Mouse (Mus musculus): ENCODE data around the gene Nfe2. TPM values are rescaled to one million over a fixed set of nuclear protein-coding genes. Genes with fewer than 3 reads are reported as not detected.

Nfe2 gene
- polyA plus RNA-seq, 1 experiment = 0.28 TPM

DNA sequence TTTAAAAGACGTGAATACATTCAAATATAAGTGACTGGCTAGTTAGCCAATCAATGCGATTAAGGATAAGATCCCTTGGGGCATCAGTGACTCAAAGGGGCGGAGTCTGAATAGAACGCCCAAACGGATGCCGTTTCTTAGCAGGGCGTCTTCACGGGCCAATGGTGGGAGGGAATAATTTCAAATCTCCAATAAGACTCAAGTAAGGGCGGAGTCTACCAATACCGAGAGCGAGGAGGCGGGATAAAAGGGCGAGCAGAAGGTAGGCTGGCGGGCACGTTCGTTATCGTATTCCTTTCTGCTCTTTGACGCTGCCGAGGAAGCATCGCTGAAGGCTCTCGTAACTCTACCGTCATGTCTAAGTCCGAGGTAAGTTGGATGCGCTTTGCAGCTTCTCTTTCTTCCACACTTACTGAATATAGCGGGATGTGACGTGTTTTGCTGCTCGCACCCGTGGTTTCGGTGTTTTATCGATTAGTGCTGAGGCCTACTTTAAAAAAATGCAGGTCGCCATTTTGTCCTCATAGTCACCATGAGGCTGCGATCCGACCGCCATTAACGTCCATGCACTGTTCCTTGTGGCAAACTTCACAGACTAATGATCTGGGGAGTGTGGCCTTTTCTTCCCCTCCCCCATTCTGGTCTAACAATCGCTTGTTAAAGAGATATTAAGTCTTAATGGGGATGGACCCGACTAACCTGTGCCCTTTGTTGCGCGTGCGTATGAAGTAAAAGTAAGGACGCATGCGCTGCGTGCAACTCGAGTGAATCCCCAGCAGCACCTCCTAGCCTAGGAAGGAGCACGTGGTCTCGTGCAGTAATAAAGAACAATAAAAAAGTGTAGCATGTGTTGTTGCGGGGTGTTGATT lies 17.8 kb downstream of the Nfe2 start, which contains the start of gene Hnrnpa1:
Gene Hnrnpa1 (plus strand): TSS at position 273 of the 869 bp plus-strand sequence.
- no peaks in the 10 kb centered on the region for H3K27me3 ChIP-seq (ENCODE audit: control insufficient read depth, insufficient read depth, low read length)
- TF ChIP-seq CTCF (IDR thresholded peaks at IDR 0.05; ENCODE audit: borderline replicate concordance, insufficient read depth, low read depth, low read length) (no peak), POLR2A (IDR thresholded peaks at IDR 0.05; ENCODE audit: borderline replicate concordance, insufficient read depth, low read length) (peak; percentile 94; the same call in 1 of the 2 replicates)
- H3K4me3 ChIP-seq (replicated peaks; ENCODE audit: insufficient read depth, low read depth, low read length) = peak within 1 kb of the TSS; percentile 90
- under 1% methylated on average over 47 of the region's 47 CpGs for WGBS
- no peaks in the 10 kb centered on the region for H3K4me1 ChIP-seq (ENCODE audit: control insufficient read depth, insufficient read depth, low read length)
- peak; percentile 91 to 98 for DNase-seq
- H3K27ac ChIP-seq (ENCODE audit: insufficient read depth, low read length) = peak within 1 kb of the TSS; percentile 71

DNA sequence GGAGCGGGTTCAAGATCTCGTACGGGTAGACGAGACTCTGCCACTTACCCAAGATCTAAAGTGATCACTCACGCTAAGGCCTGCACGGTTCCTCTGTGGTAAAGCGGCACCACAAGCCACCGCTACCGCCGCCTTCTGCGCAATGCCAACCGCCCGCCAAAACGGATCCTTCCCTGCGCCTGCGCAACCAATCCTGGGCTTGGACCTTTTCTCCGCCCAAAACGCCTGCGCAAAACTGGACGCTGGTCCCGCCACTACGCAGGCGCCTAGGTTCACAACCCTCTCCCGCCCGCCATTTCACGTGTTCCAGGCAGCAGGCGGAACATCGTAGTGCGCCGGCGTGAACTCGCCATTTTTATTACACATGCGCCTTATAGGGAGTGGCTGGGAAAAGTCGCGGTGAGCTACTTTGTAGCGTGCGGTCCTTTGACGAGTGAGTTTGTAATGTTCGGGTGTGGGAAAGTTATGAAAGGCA lies 18.5 kb downstream of the Nfe2 start, which contains the start of gene Cbx5:
Gene Cbx5 (minus strand): TSS at position 132 of the 475 bp plus-strand sequence.
- TF ChIP-seq POLR2A (IDR thresholded peaks at IDR 0.05; ENCODE audit: borderline replicate concordance, insufficient read depth, low read length) (peak; percentile 96), CTCF (IDR thresholded peaks at IDR 0.05; ENCODE audit: borderline replicate concordance, insufficient read depth, low read depth, low read length) (no peak)
- H3K27ac ChIP-seq (ENCODE audit: insufficient read depth, low read length) = peak within 1 kb of the TSS; percentile 71
- DNase-seq = peak; percentile 99
- WGBS = under 1% methylated on average over 39 of the region's 39 CpGs
- H3K4me1 ChIP-seq (ENCODE audit: control insufficient read depth, insufficient read depth, low read length) = no peaks in the 10 kb centered on the region
- peak within 1 kb of the TSS; percentile 90 for H3K4me3 ChIP-seq (replicated peaks; ENCODE audit: insufficient read depth, low read depth, low read length)
- no peaks in the 10 kb centered on the region for H3K27me3 ChIP-seq (ENCODE audit: control insufficient read depth, insufficient read depth, low read length)

DNA sequence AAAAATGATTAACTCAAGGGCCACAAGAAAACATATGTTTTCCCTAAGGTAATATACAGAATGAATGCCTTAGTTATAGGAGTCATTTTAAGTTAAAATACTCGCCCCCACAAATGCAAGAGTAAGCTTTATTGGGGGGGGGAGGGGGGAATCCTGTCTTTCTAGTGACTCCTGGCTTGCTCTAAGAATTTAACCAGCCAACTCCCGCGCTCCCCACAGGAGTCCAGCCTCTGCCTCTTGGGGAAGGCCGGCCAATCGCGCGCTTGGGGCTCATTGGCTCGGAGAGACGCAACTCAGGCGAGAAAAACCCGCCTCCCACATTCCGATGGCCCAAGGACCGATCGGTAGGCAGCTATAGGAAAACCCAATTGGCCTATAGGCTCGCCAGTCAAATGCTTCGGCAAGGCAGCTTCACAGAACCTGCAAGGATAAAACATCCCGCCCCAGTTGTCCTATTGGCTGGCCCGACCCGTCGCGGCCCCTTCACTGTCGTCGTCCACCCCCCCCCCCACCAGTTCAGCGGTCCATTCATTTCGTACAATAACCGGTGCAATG lies 19.0 kb downstream of the Nfe2 start:
- WGBS = under 1% methylated on average over 26 of the region's 26 CpGs
- H3K4me3 ChIP-seq (replicated peaks; ENCODE audit: insufficient read depth, low read depth, low read length) = peak overlapping the region; percentile 90
- H3K27ac ChIP-seq (ENCODE audit: insufficient read depth, low read length) = peak overlapping the region; percentile 71
- H3K27me3 ChIP-seq (ENCODE audit: control insufficient read depth, insufficient read depth, low read length) = no peaks in the 10 kb centered on the region
- TF ChIP-seq CTCF (IDR thresholded peaks at IDR 0.05; ENCODE audit: borderline replicate concordance, insufficient read depth, low read depth, low read length) = no peak
- no peak for TF ChIP-seq POLR2A (IDR thresholded peaks at IDR 0.05; ENCODE audit: borderline replicate concordance, insufficient read depth, low read length)
- DNase-seq = peak; percentile 93 to 99
- H3K4me1 ChIP-seq (ENCODE audit: control insufficient read depth, insufficient read depth, low read length) = no peaks in the 10 kb centered on the region

DNA sequence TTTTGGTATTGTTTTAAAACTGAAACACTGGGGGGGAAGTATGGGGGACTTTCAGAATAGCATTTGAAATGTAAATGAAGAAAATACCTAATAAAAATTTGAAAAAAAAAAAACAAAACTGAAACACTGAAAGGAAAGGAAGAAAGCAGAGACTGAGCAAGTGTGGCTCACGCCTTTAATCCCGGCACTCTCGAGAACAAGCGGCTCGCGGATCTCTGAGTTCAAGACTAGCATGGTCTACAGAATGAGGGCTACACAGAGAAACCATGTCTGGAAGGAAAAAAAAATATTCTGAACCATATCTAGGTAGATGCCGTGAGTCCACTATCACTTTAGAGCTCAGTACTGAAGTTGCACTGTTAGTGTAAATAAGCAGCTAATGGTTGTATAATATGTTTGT lies 20.9 kb downstream of the Nfe2 start:
- 94% methylated on average over 7 of the region's 7 CpGs for WGBS
- Histone ChIP-seq H3K27me3 (ENCODE audit: control insufficient read depth, insufficient read depth, low read length) (no peaks in the 10 kb centered on the region), H3K4me3 (replicated peaks; ENCODE audit: insufficient read depth, low read depth, low read length) (no peak overlapping the region), H3K4me1 (ENCODE audit: control insufficient read depth, insufficient read depth, low read length) (no peaks in the 10 kb centered on the region), H3K27ac (ENCODE audit: insufficient read depth, low read length) (no peak overlapping the region)
- no peak for DNase-seq
- TF ChIP-seq CTCF (IDR thresholded peaks at IDR 0.05; ENCODE audit: borderline replicate concordance, insufficient read depth, low read depth, low read length) (no peak), POLR2A (IDR thresholded peaks at IDR 0.05; ENCODE audit: borderline replicate concordance, insufficient read depth, low read length) (no peak)

DNA sequence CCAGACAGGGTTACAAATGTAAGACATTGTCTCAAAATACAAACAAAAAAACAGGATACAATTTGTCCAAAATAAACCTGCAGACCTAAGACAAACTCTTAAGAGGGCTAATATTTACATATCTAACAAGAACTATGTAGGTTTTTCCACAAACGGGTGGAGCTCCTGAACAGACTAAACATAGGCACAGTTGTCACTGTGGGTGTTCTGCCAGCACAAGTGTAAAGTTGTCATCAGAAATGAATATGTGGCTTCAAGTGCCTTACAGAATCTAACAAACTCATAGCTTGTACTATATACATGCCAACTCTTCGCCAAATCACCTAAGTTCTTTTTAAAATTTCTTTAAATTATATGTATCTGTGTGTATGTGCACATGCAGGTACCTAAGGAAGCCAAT lies 25.1 kb downstream of the Nfe2 start:
- WGBS = 73% methylated on average over 2 of the region's 2 CpGs
- no peak for DNase-seq

DNA sequence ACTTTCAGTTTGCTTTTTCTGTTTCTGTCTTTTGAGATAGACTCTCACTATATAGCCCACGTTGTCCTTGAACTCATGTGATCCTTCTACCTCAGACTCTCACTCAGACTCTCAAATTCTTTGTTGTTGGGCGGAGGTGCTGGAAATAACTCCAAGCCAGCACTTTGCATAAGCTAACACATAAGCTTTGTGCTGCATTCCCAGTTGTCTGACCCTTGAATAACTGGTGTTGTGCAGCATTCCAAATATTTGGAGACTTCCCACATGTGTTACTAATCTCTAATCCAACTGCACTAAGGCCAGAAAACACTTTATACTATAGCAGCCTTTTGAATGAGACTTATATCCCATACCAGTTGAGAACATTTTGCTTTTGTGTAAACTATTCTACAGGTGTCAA lies 29.3 kb downstream of the Nfe2 start:
- no peak overlapping the region for H3K4me3 ChIP-seq (replicated peaks; ENCODE audit: insufficient read depth, low read depth, low read length)
- DNase-seq = no peak
- H3K4me1 ChIP-seq (ENCODE audit: control insufficient read depth, insufficient read depth, low read length) = no peaks in the 10 kb centered on the region
- TF ChIP-seq CTCF (IDR thresholded peaks at IDR 0.05; ENCODE audit: borderline replicate concordance, insufficient read depth, low read depth, low read length) = no peak
- H3K27me3 ChIP-seq (ENCODE audit: control insufficient read depth, insufficient read depth, low read length) = no peaks in the 10 kb centered on the region
- 77% methylated on average over 2 of the region's 2 CpGs for WGBS
- H3K27ac ChIP-seq (ENCODE audit: insufficient read depth, low read length) = no peak overlapping the region

More for the DNA sequence above, 25.1 kb downstream of the Nfe2 start:
- TF ChIP-seq CTCF (IDR thresholded peaks at IDR 0.05; ENCODE audit: borderline replicate concordance, insufficient read depth, low read depth, low read length) (no peak), POLR2A (IDR thresholded peaks at IDR 0.05; ENCODE audit: borderline replicate concordance, insufficient read depth, low read length) (no peak)
- no peak overlapping the region for H3K27ac ChIP-seq (ENCODE audit: insufficient read depth, low read length)
- H3K27me3 ChIP-seq (ENCODE audit: control insufficient read depth, insufficient read depth, low read length) = no peaks in the 10 kb centered on the region
- H3K4me3 ChIP-seq (replicated peaks; ENCODE audit: insufficient read depth, low read depth, low read length) = no peak overlapping the region
- H3K4me1 ChIP-seq (ENCODE audit: control insufficient read depth, insufficient read depth, low read length) = no peaks in the 10 kb centered on the region

DNA sequence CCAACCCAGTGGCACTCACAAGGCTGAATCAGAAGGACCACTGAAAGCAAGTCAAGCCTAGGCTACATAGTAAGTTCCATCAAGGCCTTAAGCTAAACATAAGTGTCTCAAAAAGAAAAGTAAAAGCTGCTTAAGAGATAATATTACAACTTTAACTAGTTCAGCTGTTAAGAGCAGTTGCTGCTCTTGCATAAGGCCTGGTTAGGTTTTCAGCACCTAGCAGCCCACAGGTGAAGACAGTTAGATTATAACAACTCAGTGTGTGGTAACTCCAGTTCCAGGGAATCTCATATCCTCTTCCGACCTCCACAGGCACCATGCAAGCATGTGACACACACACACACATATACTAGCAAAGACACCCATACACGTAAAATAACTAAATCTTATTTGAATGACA lies 30.6 kb downstream of the Nfe2 start:
- TF ChIP-seq POLR2A (IDR thresholded peaks at IDR 0.05; ENCODE audit: borderline replicate concordance, insufficient read depth, low read length) = no peak
- TF ChIP-seq CTCF (IDR thresholded peaks at IDR 0.05; ENCODE audit: borderline replicate concordance, insufficient read depth, low read depth, low read length) = no peak
- Histone ChIP-seq H3K27me3 (ENCODE audit: control insufficient read depth, insufficient read depth, low read length) (no peaks in the 10 kb centered on the region), H3K27ac (ENCODE audit: insufficient read depth, low read length) (no peak overlapping the region), H3K4me3 (replicated peaks; ENCODE audit: insufficient read depth, low read depth, low read length) (no peak overlapping the region), H3K4me1 (ENCODE audit: control insufficient read depth, insufficient read depth, low read length) (no peaks in the 10 kb centered on the region)
- no peak for DNase-seq
- 53% methylated on average over 2 of the region's 2 CpGs for WGBS
